Mouse (Mus musculus): ENCODE results near the gene Olfr38. TPM values are rescaled to one million over a fixed set of nuclear protein-coding genes. Genes with fewer than 3 reads are reported as not detected.

Gene Olfr38
- polyA plus RNA-seq, 1 experiment from 2014 or later = not detected

DNA sequence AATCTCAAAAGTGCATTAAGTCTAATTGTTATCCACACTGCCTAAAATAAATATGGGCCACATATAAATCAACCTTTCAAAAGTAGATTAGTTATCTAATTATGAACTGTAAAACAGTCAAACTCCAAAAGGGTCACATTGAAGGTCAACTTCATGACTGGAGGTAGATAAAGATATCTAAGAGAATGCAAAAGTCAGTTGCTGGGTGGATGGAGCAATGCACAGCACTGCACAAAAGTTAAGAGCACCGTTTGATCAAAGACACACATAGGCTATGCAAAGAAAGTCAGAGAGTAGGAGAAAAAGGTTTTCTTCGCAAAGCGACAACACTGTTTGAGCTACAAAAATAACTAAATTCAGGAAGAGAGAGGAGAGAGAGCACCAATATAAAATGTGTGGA lies 38.8 kb downstream of the Olfr38 start:
- Histone ChIP-seq H3K27ac (replicated peaks) (no peak overlapping the region), H3K36me3 (replicated peaks) (no peaks in the 10 kb centered on the region), H3K9me3 (replicated peaks) (no peaks in the 10 kb centered on the region), H3K4me3 (replicated peaks) (no peak overlapping the region), H3K27me3 (no peaks in the 10 kb centered on the region), H3K9ac (no peak overlapping the region), H3K4me1 (replicated peaks) (no peaks in the 10 kb centered on the region), H3K4me2 (no peak overlapping the region)
- 72% methylated on average over 3 of the region's 3 CpGs for WGBS (ENCODE audit: insufficient replicate concordance)
- no peak for ATAC-seq (ENCODE audit: insufficient read depth)

DNA sequence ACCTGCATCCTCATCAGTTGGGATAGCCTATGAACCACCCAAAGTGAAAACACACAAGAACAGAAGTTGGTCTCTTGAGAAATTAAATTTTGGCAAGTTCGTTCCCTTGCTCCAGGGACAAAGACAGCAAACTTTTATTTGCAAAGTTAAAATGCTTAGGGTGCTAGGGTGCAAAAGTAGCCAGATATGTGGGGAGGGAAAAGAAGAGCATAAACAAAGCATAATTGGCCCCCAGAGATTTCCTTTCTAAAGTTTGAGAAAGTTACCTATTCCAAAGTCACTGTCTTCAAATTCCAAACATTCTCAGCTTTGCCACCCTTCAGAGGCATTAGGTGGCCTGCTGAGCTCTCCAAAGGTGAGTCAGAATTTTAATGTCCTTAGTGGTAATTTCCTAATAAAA lies 55.4 kb downstream of the Olfr38 start, which contains the start of gene Olfr450:
TSS of gene Olfr450 (plus strand) at position 301 of the 400 bp plus-strand sequence.
- Histone ChIP-seq H3K27ac (replicated peaks) (no peak within 1 kb of the TSS), H3K4me2 (no peak within 1 kb of the TSS), H3K4me1 (replicated peaks) (no peaks in the 10 kb centered on the region), H3K9ac (no peak within 1 kb of the TSS), H3K36me3 (replicated peaks) (no peaks in the 10 kb centered on the region), H3K9me3 (replicated peaks) (no peaks in the 10 kb centered on the region), H3K4me3 (replicated peaks) (no peak within 1 kb of the TSS), H3K27me3 (no peaks in the 10 kb centered on the region)
- no peak for ATAC-seq (ENCODE audit: insufficient read depth)
- WGBS (ENCODE audit: insufficient replicate concordance) = 36% methylated on average over 1 of the region's 1 CpGs

Other genes starting within 250 kb of the Olfr38 start
- not detected in 2 replicates for gene Olfr455, start 208.8 kb upstream of the Olfr38 start, polyA plus RNA-seq (2015; fragmentation: Nextera tagmentation; extraction: Ambion mirVana)
- gene Tcaf3, start 158.7 kb upstream of the Olfr38 start, polyA plus RNA-seq (2015; fragmentation: Nextera tagmentation; extraction: Ambion mirVana) = not detected in 2 replicates
- gene Tcaf2, start 111.2 kb upstream of the Olfr38 start, polyA plus RNA-seq (2015; fragmentation: Nextera tagmentation; extraction: Ambion mirVana) = 0.15 and 0.23 TPM in 2 replicates
- 4.7 TPM in 2 replicates for gene Tcaf1, start 46.3 kb upstream of the Olfr38 start, polyA plus RNA-seq (2015; fragmentation: Nextera tagmentation; extraction: Ambion mirVana)
- gene Olfr453, start 17.0 kb upstream of the Olfr38 start, polyA plus RNA-seq (2015; fragmentation: Nextera tagmentation; extraction: Ambion mirVana) = not detected in 2 replicates
- gene Olfr452, start 28.7 kb downstream of the Olfr38 start, polyA plus RNA-seq (2015; fragmentation: Nextera tagmentation; extraction: Ambion mirVana) = not detected in 2 replicates
- gene Olfr450, start 55.5 kb downstream of the Olfr38 start, polyA plus RNA-seq (2015; fragmentation: Nextera tagmentation; extraction: Ambion mirVana) = not detected in 2 replicates
- gene Olfr449, start 78.0 kb downstream of the Olfr38 start, polyA plus RNA-seq (2015; fragmentation: Nextera tagmentation; extraction: Ambion mirVana) = not detected in 2 replicates
- not detected in 2 replicates for gene Olfr448, start 134.0 kb downstream of the Olfr38 start, polyA plus RNA-seq (2015; fragmentation: Nextera tagmentation; extraction: Ambion mirVana)
- gene Olfr447, start 152.5 kb downstream of the Olfr38 start, polyA plus RNA-seq (2015; fragmentation: Nextera tagmentation; extraction: Ambion mirVana) = not detected in 2 replicates
- gene Olfr446, start 165.0 kb downstream of the Olfr38 start, polyA plus RNA-seq (2015; fragmentation: Nextera tagmentation; extraction: Ambion mirVana) = not detected in 2 replicates
- gene Olfr444, start 192.7 kb downstream of the Olfr38 start, polyA plus RNA-seq (2015; fragmentation: Nextera tagmentation; extraction: Ambion mirVana) = not detected in 2 replicates